Mouse (Mus musculus) CH12.LX (cell line): Measurements from ENCODE around the gene Pigl.

Experiments
- CTCF ChIP-seq, 2 experiments: IDR thresholded peaks in 1 of 2; conservative IDR thresholded peaks in 1 of 2; 2 replicates each; pipeline ENCODE4 v1.5.1; 2011 to 2012; ENCODE audit warnings: low read depth in 2 of 2, low read length in 2 of 2, improper control_type of control experiment in 1 of 2, inconsistent platforms in 1 of 2, mild to moderate bottlenecking in 1 of 2, moderate library complexity in 1 of 2
- NELFE ChIP-seq: IDR thresholded peaks from 2 replicates; pipeline ENCODE4 v1.6.1; 2011; ENCODE audit warnings: low read depth, low read length, improper control_type of control experiment
- USF1 ChIP-seq: IDR thresholded peaks from 2 replicates; pipeline ENCODE4 v1.6.1; 2014; ENCODE audit warnings: low read depth, mild to moderate bottlenecking, inconsistent platforms, low read length, improper control_type of control experiment

GRCm38 (mm10) chr11:62479581-62479980, 21.3 kb downstream of the Pigl start:
- no peak for TF ChIP-seq CTCF (conservative IDR thresholded peaks at IDR 0.05 in 1 of 2, IDR thresholded peaks at IDR 0.05 in 1 of 2; ENCODE audit: low read depth in 2 of 2, low read length in 2 of 2)
- no peak for TF ChIP-seq NELFE
- TF ChIP-seq USF1 = no peak
